Mouse (Mus musculus) Patski (cell line): ENCODE measurements at regions not wholly inside any gene's neighbourhood (a gene's known extent, or its start where the extent isn't known, plus 50 kb on each side); places are given as distances from the start of the nearest gene placed in this dataset.

Experiments used
- ATAC-seq: fragments of 100-300 bp; one replicate; pipeline ENCODE4 v1.8.0; 2021
- CTCF ChIA-PET: fragments of 350-600 bp; sonication (Branson Sonifier 250); formaldehyde crosslinking; loops from one replicate; lab custom pipeline; 2022; ENCODE audit warnings: inconsistent platforms; lab: Charles Lee
- POLR2A ChIA-PET: fragments of 350-600 bp; sonication (Branson Sonifier 250); formaldehyde crosslinking; loops from one replicate; lab custom pipeline; 2022; ENCODE audit warnings: antibody characterized with exemption, inconsistent platforms; lab: Charles Lee
- DNase-seq: peaks from one replicate; pipeline ENCODE4 v3.0.0-alpha.2; 2011; ENCODE audit warnings: low read depth, low spot score
- H3K27me3 ChIP-seq: fragments of 371-371 bp; one replicate; pipeline ENCODE4 v1.5.1; 2021
- CTCF ChIP-seq: fragments of 100-300 bp; IDR thresholded peaks from one replicate; pipeline ENCODE4 v1.5.1; 2021
- in situ Hi-C: fragments of 300-500 bp; cut with MboI; formaldehyde crosslinking; loops from 3 replicates; pipeline ENCODE4 v1.11.1; 2018; ENCODE audit warnings: low pct_unique_long_range_greater_than_20kb, mixed read lengths

GRCm38 (mm10) chr11:79849545-79849944, 112.6 kb downstream of the Utp6 start:
- no peak for ATAC-seq
- POLR2A ChIA-PET, result no interaction called here
- in situ Hi-C loops, result no loop called here
- CTCF ChIA-PET, result no interaction called here
- DNase-seq, result no peak
- no peak for TF ChIP-seq CTCF
- no peaks in the 10 kb centered on the region for H3K27me3 ChIP-seq

GRCm38 (mm10) chr11:79844436-79844835, 117.8 kb downstream of the Utp6 start:
- no peak for TF ChIP-seq CTCF
- in situ Hi-C loops, result no loop called here
- no peak for ATAC-seq
- DNase-seq, result no peak
- H3K27me3 ChIP-seq, result no peaks in the 10 kb centered on the region
- POLR2A ChIA-PET, result no interaction called here
- CTCF ChIA-PET, result no interaction called here

GRCm38 (mm10) chr11:79843021-79843420, 119.2 kb downstream of the Utp6 start:
- ChIA-PET CTCF (interaction anchor here (1.5 kb wide), 1 partner anchor 13 kb away, joined by 3 read pairs; no protein-coding TSS in a partner anchor), POLR2A (no interaction called here)
- no peak for ATAC-seq
- no peak for TF ChIP-seq CTCF
- in situ Hi-C loops, result no loop called here
- H3K27me3 ChIP-seq, result no peaks in the 10 kb centered on the region
- DNase-seq, result no peak

- no peak for DNase-seq
- no peaks in the 10 kb centered on the region for H3K27me3 ChIP-seq
- in situ Hi-C loops, result no loop called here
- no peak for TF ChIP-seq CTCF
- no peak for ATAC-seq
- ChIA-PET POLR2A (no interaction called here), CTCF (interaction anchor here (1.2 kb wide), 1 partner anchor 80 kb away, joined by 3 read pairs; no protein-coding TSS in a partner anchor)
Observed at GRCm38 (mm10) chr11:79839973-79840372, 122.2 kb downstream of the Utp6 start.

- in situ Hi-C loops, result no loop called here
- CTCF ChIA-PET, result interaction anchor here (0.9 to 1.1 kb wide), 2 partner anchors 9 to 21 kb away, joined by 3 read pairs; no protein-coding TSS in a partner anchor
- DNase-seq (no peak), ATAC-seq (no peak)
- no peaks in the 10 kb centered on the region for H3K27me3 ChIP-seq
- POLR2A ChIA-PET, result no interaction called here
- TF ChIP-seq CTCF, result no peak
Observed at GRCm38 (mm10) chr11:79838051-79838450, 124.1 kb downstream of the Utp6 start.

- H3K27me3 ChIP-seq, result no peaks in the 10 kb centered on the region
- ATAC-seq, result no peak
- CTCF ChIA-PET, result interaction anchor here (0.9 to 1.1 kb wide), 2 partner anchors 10 to 22 kb away, joined by 3 read pairs; no protein-coding TSS in a partner anchor
- no peak for TF ChIP-seq CTCF
- no peak for DNase-seq
- POLR2A ChIA-PET, result no interaction called here
- in situ Hi-C loops, result no loop called here
Observed at GRCm38 (mm10) chr11:79837076-79837990, 124.9 kb downstream of the Utp6 start.

GRCm38 (mm10) chr11:79835873-79836272, 126.3 kb downstream of the Utp6 start:
- ATAC-seq (no peak), DNase-seq (no peak)
- no peaks in the 10 kb centered on the region for H3K27me3 ChIP-seq
- in situ Hi-C loops, result no loop called here
- TF ChIP-seq CTCF, result no peak
- ChIA-PET CTCF (no interaction called here), POLR2A (no interaction called here)

GRCm38 (mm10) chr11:79833817-79834216, 128.4 kb downstream of the Utp6 start:
- in situ Hi-C loops, result no loop called here
- DNase-seq (no peak), ATAC-seq (no peak)
- no peaks in the 10 kb centered on the region for H3K27me3 ChIP-seq
- TF ChIP-seq CTCF, result no peak
- ChIA-PET CTCF (no interaction called here), POLR2A (interaction anchor here (0.6 to 1.1 kb wide), 2 partner anchors 25 to 117 kb away, joined by 3 read pairs; no protein-coding TSS in a partner anchor)

- TF ChIP-seq CTCF, result no peak
- H3K27me3 ChIP-seq, result no peaks in the 10 kb centered on the region
- ChIA-PET POLR2A (interaction anchor here (0.6 kb wide), 1 partner anchor 81 kb away, joined by 3 read pairs; no protein-coding TSS in a partner anchor), CTCF (no interaction called here)
- in situ Hi-C loops, result no loop called here
- no peak for ATAC-seq
- DNase-seq, result no peak
Observed at GRCm38 (mm10) chr11:79831591-79832320, 130.4 kb downstream of the Utp6 start.

GRCm38 (mm10) chr11:79830567-79831055, 131.6 kb downstream of the Utp6 start:
- H3K27me3 ChIP-seq, result no peaks in the 10 kb centered on the region
- in situ Hi-C loops, result no loop called here
- DNase-seq (no peak), ATAC-seq (no peak)
- ChIA-PET POLR2A (no interaction called here), CTCF (no interaction called here)
- TF ChIP-seq CTCF, result no peak
